Mouse (Mus musculus): ENCODE data around the gene Zc3hc1. TPM values are rescaled to one million over a fixed set of nuclear protein-coding genes. Genes with fewer than 3 reads are reported as not detected.
"Not testable (repeated sequence)": the region's sequence is repeated elsewhere in the genome, so short reads cannot be mapped to it uniquely, and the experiment has no call there.

The Zc3hc1 gene
- polyA plus RNA-seq, 1 experiment from 2014 or later: 70.8 TPM

- Histone ChIP-seq H3K36me3 (replicated peaks) (no peaks in the 10 kb centered on the region), H3K4me3 (peak overlapping the region; percentile 90), H3K9ac (peak overlapping the region; percentile 98), H3K27ac (peak overlapping the region; percentile 95), H3K9me3 (no peaks in the 10 kb centered on the region), H3K4me1 (peaks cover 23% of the 10 kb centered on the region), H3K27me3 (replicated peaks) (no peaks in the 10 kb centered on the region), H3K4me2 (peak overlapping the region; percentile 58)
- no peak for ATAC-seq (replicated peaks)
- under 1% methylated on average over 29 of the region's 29 CpGs for WGBS
Measured at GRCm38 (mm10) chr6:30402091-30402491, 11.3 kb upstream of the Zc3hc1 start.

DNA sequence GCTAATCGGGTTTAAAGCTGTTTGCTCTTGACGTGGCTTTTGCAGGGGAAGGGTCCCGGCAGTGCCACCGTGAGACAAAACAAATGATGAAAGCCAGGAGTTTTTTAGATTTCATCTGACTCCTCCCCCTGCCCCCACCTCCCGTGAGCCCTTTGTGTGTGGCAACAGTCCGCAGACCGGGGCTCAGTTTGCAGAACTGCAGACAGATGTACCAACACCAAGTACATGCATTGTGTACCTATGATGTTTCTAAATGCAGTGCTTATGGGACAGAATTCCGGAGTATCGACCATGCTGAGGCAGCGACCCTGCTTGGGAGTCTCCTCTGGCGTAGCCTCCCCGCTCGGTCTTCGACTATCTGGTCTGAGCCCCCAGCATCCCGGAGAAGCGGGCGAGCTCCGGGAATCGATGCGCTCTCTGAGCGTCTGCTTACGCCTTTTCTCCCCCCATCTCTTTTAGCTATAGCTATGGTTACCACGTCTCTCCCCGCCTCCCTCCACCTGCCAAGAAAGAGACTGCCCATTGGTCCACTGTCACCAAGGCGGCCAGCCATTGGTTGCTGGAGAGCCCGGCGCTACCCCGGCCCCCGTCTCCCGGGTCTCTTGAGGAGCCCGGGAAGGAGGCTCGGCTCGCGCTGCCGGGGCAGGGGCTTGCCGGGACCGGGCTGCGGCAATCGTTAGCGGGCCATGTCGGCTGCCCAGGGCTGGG is 10.6 kb upstream of the Zc3hc1 start, which contains the start of gene Klhdc10:
TSS of gene Klhdc10 (plus strand) at position 561 of the 708 bp plus-strand sequence.
- Histone ChIP-seq H3K4me3 (peak within 1 kb of the TSS; percentile 90), H3K36me3 (replicated peaks) (no peaks in the 10 kb centered on the region), H3K9me3 (no peaks in the 10 kb centered on the region), H3K4me1 (peaks cover 23% of the 10 kb centered on the region), H3K4me2 (peak within 1 kb of the TSS; percentile 58), H3K27ac (peak within 1 kb of the TSS; percentile 95), H3K9ac (peak within 1 kb of the TSS; percentile 98), H3K27me3 (replicated peaks) (no peaks in the 10 kb centered on the region)
- under 1% methylated on average over 41 of the region's 41 CpGs for WGBS
- peak; percentile 99 for ATAC-seq (replicated peaks)

GRCm38 (mm10) chr6:30400716-30401115 is 9.9 kb upstream of the Zc3hc1 start:
- ATAC-seq (replicated peaks): no peak
- peak overlapping the region; percentile 47 for H3K4me2 ChIP-seq
- no peaks in the 10 kb centered on the region for H3K36me3 ChIP-seq (replicated peaks)
- H3K27me3 ChIP-seq (replicated peaks): no peaks in the 10 kb centered on the region
- 5% methylated on average over 7 of the region's 7 CpGs for WGBS
- H3K9ac ChIP-seq: peak overlapping the region; percentile 56
- peak overlapping the region; percentile 95 for H3K27ac ChIP-seq
- H3K4me3 ChIP-seq: peak overlapping the region; percentile 90
- no peaks in the 10 kb centered on the region for H3K9me3 ChIP-seq
- peaks cover 20% of the 10 kb centered on the region for H3K4me1 ChIP-seq

DNA sequence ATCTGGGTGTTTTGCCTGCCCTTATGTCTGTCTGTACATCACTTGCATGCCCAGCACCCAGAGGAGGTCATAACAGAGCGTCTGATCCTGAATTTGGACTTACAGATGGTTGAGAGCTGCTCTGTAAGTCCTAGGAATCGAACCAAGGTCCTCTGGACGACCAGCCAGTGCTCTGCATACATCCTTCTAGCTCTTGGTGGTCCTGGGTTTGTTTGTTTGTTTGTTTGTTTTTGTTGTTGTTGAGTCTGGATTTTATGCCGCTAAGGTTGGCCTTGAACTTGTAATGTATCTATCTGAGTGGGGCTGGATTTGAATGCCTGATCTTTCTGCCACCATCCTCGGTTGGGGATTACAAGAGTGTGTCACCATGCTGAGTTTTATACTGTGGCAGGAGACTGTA is 9.3 kb upstream of the Zc3hc1 start:
- 80% methylated on average over 5 of the region's 5 CpGs for WGBS
- H3K4me3 ChIP-seq: no peak overlapping the region
- ATAC-seq (replicated peaks): no peak
- no peaks in the 10 kb centered on the region for H3K9me3 ChIP-seq
- H3K4me1 ChIP-seq: peaks cover 18% of the 10 kb centered on the region
- peak overlapping the region; percentile 95 for H3K27ac ChIP-seq
- no peaks in the 10 kb centered on the region for H3K27me3 ChIP-seq (replicated peaks)
- H3K36me3 ChIP-seq (replicated peaks): no peaks in the 10 kb centered on the region
- peak overlapping the region; percentile 47 for H3K4me2 ChIP-seq
- H3K9ac ChIP-seq: no peak overlapping the region

GRCm38 (mm10) chr6:30391996-30392395 is 1.2 kb upstream of the Zc3hc1 start:
- no peaks in the 10 kb centered on the region for H3K27me3 ChIP-seq (replicated peaks)
- H3K4me1 ChIP-seq: peaks cover 10% of the 10 kb centered on the region
- no peaks in the 10 kb centered on the region for H3K9me3 ChIP-seq
- no peak overlapping the region for H3K4me3 ChIP-seq
- H3K27ac ChIP-seq: no peak overlapping the region
- peaks cover 3% of the 10 kb centered on the region for H3K36me3 ChIP-seq (replicated peaks)
- no peak overlapping the region for H3K9ac ChIP-seq
- H3K4me2 ChIP-seq: no peak overlapping the region
- 96% methylated on average over 7 of the region's 7 CpGs for WGBS
- no peak for ATAC-seq (replicated peaks)

DNA sequence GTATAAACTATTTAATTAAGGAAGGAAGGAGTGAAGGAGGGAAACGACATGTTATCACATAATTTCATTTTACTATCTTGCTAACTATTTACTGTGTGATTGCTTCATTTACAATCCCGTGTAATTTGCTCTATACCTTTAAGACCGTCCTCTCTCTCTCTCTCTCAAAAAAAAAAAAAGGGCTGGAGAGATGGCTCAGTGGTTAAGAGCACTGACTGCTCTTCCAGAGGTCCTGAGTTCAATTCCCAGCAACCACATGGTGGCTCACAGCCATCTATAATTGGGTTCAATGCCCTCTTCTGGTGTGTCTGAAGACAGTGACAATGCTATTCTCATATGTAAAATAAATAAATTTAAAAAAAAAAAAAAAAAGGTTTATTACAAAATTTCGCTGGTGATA is 557 bp downstream of the Zc3hc1 start:
- Histone ChIP-seq H3K9ac (peak overlapping the region; percentile 70), H3K36me3 (replicated peaks) (peaks cover 19% of the 10 kb centered on the region), H3K4me3 (peak overlapping the region; percentile 89), H3K4me2 (peak overlapping the region; percentile 51)
- not testable (repeated sequence) for H3K27ac ChIP-seq; H3K9me3 ChIP-seq; H3K4me1 ChIP-seq; H3K27me3 ChIP-seq (replicated peaks)
- ATAC-seq (replicated peaks): 0 out of 2 replicates have a peak, but pooled peaks have one; percentile 59
- WGBS: 26% methylated on average over 4 of the region's 4 CpGs

DNA sequence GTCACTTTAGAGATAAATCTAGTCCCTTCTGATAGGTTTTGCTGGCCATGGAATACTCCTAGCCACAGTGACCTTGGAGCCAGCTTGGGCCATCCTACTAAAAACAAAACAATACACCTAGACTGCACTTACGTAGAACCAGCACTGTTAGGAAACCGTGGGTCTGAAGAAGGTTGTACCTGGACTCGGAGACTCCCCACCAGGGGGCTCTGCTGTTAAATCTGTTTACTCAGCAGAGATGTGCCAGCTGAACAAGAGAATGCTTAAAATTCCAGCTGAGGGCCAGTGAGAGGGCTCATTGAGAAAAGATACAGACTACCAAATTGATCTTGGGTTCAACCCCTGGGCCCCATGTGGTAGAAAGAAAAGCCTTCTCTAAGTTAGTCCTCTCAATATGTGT is 9.7 kb downstream of the Zc3hc1 start:
- ATAC-seq (replicated peaks): no peak
- H3K27me3 ChIP-seq (replicated peaks): no peaks in the 10 kb centered on the region
- no peak overlapping the region for H3K9ac ChIP-seq
- H3K4me3 ChIP-seq: no peak overlapping the region
- H3K36me3 ChIP-seq (replicated peaks): peaks cover 29% of the 10 kb centered on the region
- WGBS: 66% methylated on average over 3 of the region's 3 CpGs
- no peaks in the 10 kb centered on the region for H3K9me3 ChIP-seq
- no peak overlapping the region for H3K27ac ChIP-seq
- no peaks in the 10 kb centered on the region for H3K4me1 ChIP-seq
- no peak overlapping the region for H3K4me2 ChIP-seq

- H3K27ac ChIP-seq: no peak overlapping the region
- peaks cover 50% of the 10 kb centered on the region for H3K36me3 ChIP-seq (replicated peaks)
- no peak overlapping the region for H3K9ac ChIP-seq
- 0 out of 2 replicates have a peak, but pooled peaks cover 4% of the 10 kb centered on the region for H3K4me1 ChIP-seq
- ATAC-seq (replicated peaks): no peak
- H3K4me2 ChIP-seq: no peak overlapping the region
- no peaks in the 10 kb centered on the region for H3K27me3 ChIP-seq (replicated peaks)
- H3K9me3 ChIP-seq: no peaks in the 10 kb centered on the region
- H3K4me3 ChIP-seq: no peak overlapping the region
- WGBS: 93% methylated on average over 1 of the region's 1 CpGs
Measured at GRCm38 (mm10) chr6:30375791-30376190, 15.0 kb downstream of the Zc3hc1 start.

DNA sequence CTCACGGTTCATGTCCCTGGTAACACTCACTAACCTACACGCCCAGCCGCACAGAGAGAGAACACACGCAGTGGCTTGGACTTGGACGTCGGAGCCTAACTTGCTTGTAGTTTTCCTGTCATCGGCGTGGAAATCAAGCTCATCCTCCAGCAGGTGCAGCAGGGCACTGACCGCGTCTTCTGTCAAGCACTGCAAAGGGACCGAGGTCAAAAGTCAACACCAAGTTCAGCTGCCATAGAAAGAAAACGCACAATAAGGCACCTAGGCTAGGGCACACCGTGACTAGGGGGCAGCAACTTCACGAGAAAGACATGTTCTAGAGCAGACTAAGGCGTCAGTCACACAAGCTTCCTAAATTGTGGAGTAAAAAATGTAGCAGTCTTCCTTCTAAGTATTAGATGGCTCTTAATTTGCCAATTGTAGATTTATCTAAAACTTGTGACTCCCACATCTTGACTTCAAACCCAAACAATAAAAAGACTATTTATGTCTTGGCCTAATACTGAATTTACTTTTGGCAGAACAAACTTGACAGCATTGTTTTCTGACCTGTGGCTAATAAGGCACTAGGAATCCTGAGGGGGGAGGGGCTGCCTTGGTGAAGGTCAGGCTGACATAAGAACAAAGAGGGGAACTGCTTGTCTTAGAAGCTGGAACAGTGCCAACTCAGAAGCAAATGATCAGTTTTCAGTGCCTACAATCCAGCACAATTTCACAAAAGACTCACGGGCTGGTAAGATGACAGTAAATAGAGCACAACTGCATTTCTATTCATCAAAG is 15.9 kb downstream of the Zc3hc1 start:
- H3K27me3 ChIP-seq (replicated peaks): no peaks in the 10 kb centered on the region
- H3K27ac ChIP-seq: no peak overlapping the region
- no peak overlapping the region for H3K9ac ChIP-seq
- H3K9me3 ChIP-seq: no peaks in the 10 kb centered on the region
- H3K36me3 ChIP-seq (replicated peaks): peaks cover 53% of the 10 kb centered on the region
- H3K4me1 ChIP-seq: 0 out of 2 replicates have a peak, but pooled peaks cover 4% of the 10 kb centered on the region
- 83% methylated on average over 16 of the region's 16 CpGs for WGBS
- no peak overlapping the region for H3K4me2 ChIP-seq
- no peak overlapping the region for H3K4me3 ChIP-seq
- no peak for ATAC-seq (replicated peaks)

- Histone ChIP-seq H3K4me3 (no peak overlapping the region), H3K9ac (no peak overlapping the region), H3K36me3 (replicated peaks) (peaks cover 63% of the 10 kb centered on the region), H3K27ac (no peak overlapping the region), H3K4me2 (no peak overlapping the region), H3K9me3 (no peaks in the 10 kb centered on the region), H3K4me1 (0 out of 2 replicates have a peak, but pooled peaks cover 4% of the 10 kb centered on the region), H3K27me3 (replicated peaks) (no peaks in the 10 kb centered on the region)
- no peak for ATAC-seq (replicated peaks)
- WGBS: 93% methylated on average over 17 of the region's 17 CpGs
Measured at GRCm38 (mm10) chr6:30372627-30373369, 18.0 kb downstream of the Zc3hc1 start.

DNA sequence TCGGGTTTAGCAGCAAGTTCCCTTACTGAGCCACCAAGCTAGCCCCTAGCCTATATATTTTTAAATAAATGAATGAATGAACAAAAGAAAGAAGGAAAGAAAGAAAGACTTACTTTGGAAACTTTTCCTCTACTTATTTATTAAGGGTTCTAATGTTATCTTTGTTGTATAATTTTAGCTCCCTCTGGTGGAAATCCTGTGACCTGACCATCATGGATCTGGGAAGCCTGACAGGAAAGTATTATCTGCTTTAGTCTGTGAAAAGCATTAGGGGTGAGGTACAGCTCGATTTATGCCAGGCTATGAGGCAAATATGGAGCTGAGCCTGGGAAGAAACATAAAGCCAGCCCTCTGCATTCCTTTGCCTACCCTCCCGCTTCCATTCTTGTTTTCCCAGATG is 21.5 kb downstream of the Zc3hc1 start:
- no peak overlapping the region for H3K27ac ChIP-seq
- no peaks in the 10 kb centered on the region for H3K27me3 ChIP-seq (replicated peaks)
- H3K4me1 ChIP-seq: no peaks in the 10 kb centered on the region
- H3K9me3 ChIP-seq: no peaks in the 10 kb centered on the region
- H3K9ac ChIP-seq: no peak overlapping the region
- no peak overlapping the region for H3K4me3 ChIP-seq
- WGBS: 82% methylated on average over 3 of the region's 3 CpGs
- no peak for ATAC-seq (replicated peaks)
- H3K36me3 ChIP-seq (replicated peaks): peaks cover 65% of the 10 kb centered on the region
- no peak overlapping the region for H3K4me2 ChIP-seq

GRCm38 (mm10) chr6:30363808-30364207 is 27.0 kb downstream of the Zc3hc1 start:
- no peak overlapping the region for H3K27ac ChIP-seq
- no peaks in the 10 kb centered on the region for H3K9me3 ChIP-seq
- ATAC-seq (replicated peaks): no peak
- no peak overlapping the region for H3K4me2 ChIP-seq
- H3K36me3 ChIP-seq (replicated peaks): peaks cover 32% of the 10 kb centered on the region
- H3K9ac ChIP-seq: no peak overlapping the region
- H3K4me1 ChIP-seq: no peaks in the 10 kb centered on the region
- no peaks in the 10 kb centered on the region for H3K27me3 ChIP-seq (replicated peaks)
- no peak overlapping the region for H3K4me3 ChIP-seq
- WGBS: 49% methylated on average over 5 of the region's 5 CpGs
